Mouse (Mus musculus) embryonic fibroblast, embryonic 13.5 days (primary cell): ENCODE measurements at regions not wholly inside any gene's neighbourhood (a gene's known extent, or its start where the extent isn't known, plus 50 kb on each side); places are given as distances from the start of the nearest gene placed in this dataset.

Source experiments
- CTCF ChIP-seq: IDR thresholded peaks from 2 replicates; pipeline ENCODE4 v1.5.1; 2011; ENCODE audit warnings: mild to moderate bottlenecking, control low read depth, low read length, moderate library complexity, borderline replicate concordance; ENCODE audit not compliant: insufficient read depth
- POLR2A ChIP-seq: IDR thresholded peaks from 2 replicates; pipeline ENCODE4 v1.6.1; 2011; ENCODE audit warnings: low read depth, mild to moderate bottlenecking, control low read depth, low read length, moderate library complexity

DNA sequence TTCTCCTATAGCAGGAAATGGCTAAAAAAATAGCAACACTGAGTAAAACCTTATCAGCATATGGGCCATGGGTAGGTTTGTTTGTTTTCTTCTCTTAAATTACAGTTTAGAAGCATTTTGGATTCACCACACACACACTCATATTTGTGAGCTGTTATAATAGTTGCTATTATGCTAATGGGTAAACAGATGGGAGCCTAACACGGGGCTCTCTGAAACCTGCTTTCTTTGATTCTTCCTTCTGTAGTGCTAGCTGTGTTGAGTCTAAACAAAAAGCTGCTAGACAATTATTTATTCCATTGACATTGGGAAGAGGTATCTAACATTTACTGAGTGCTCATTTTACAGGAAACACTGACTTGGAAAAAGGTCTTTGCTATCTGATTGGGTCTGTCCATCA lies 356.7 kb upstream of the Dcn start:
- TF ChIP-seq CTCF (no peak), POLR2A (no peak)
